Mouse (Mus musculus): ENCODE measurements around the gene Gm19410.

Gene Gm19410

DNA sequence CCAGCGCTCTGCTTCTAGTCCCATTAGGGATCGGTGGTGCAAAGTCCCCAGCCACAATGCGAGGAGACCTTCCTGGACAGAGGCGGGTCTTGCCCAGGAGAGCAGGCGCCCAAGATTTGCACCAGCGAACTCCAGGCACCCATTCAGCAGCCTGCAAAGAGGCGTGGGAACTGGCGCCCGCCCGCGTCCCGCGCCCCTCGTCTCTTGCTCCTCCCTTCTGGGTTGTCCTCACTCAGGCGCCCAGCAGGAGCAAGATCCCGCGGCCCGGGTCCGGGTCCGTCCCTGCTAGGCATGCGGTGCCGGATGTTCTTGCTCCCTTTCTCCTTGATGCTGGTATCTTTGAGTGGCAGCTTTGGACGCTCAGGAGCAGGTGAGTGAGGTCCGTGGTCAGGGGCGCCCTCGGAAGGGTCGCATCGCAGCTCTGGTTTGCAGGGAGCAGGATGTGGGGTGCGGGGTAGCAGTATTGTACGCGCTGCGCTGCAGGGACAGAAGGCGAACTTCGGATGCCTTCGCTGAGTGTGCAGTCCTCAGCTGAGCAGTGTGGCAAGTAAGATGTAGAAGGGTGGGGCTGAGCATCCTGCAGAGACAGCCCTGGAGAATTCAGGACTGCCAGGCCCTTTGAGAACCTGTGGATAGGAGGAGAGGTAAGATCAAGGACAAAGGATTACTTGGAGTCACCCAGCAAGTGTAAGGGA lies at the start of gene Gm19410:
Gene Gm19410 (plus strand): TSS at position 292 of the 695 bp plus-strand sequence.
- DNase-seq (ENCODE audit: low read depth, low spot score): no peak
- H3K36me3 ChIP-seq (ENCODE audit: control insufficient read depth, insufficient read depth, low read length, poor library complexity, severe bottlenecking): no peaks in the 10 kb centered on the region
- no peaks in the 10 kb centered on the region for H3K27me3 ChIP-seq (ENCODE audit: control insufficient read depth, insufficient read depth, low read length, poor library complexity, severe bottlenecking)

GRCm38 (mm10) chr8:35730776-35731175 lies 34.8 kb upstream of the Gm19410 start:
- DNase-seq (ENCODE audit: low read depth, low spot score): no peak
- Histone ChIP-seq H3K27me3 (ENCODE audit: control insufficient read depth, insufficient read depth, low read length, poor library complexity, severe bottlenecking) (no peaks in the 10 kb centered on the region), H3K36me3 (ENCODE audit: control insufficient read depth, insufficient read depth, low read length, poor library complexity, severe bottlenecking) (no peaks in the 10 kb centered on the region)

DNA sequence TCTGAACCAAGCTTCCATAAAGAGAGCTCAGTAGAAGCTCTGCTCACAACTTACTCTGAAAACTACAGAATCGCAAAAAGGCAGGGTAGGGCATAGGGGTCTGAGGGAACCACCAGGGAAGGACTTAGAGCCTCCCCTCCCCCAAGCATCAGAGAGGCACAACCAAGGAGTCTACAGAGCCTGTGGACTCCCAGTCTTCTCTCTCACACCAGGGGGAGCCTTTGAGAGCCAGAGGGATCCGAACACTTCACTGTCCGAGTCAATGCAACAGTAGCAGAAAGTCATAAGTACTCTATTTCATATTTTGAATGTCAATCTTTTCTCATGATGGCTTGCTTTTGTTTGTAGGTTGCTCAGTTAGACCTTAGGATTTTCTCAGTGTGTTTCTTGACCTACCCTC lies 30.2 kb upstream of the Gm19410 start:
- Histone ChIP-seq H3K36me3 (ENCODE audit: control insufficient read depth, insufficient read depth, low read length, poor library complexity, severe bottlenecking) (no peaks in the 10 kb centered on the region), H3K27me3 (ENCODE audit: control insufficient read depth, insufficient read depth, low read length, poor library complexity, severe bottlenecking) (no peaks in the 10 kb centered on the region)
- DNase-seq (ENCODE audit: low read depth, low spot score): no peak

DNA sequence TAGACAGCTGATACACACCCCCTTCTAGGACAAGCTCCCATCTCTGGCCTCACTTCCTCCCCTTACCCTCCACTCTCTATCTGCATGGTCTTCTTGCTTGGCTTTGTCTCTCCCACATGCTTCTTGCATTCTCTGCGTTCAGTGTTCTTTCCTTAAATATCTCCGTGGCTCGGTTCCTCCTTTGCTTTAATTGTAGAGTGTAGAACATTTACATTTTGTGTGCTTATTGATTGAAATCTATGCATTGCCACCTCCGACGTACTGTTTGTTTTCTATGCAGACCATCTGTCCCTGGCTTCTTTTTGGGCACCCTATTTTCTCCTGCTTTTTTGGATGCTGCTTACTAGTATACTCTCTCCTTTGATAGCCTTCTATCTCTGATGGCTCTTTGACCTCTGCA lies 9.4 kb upstream of the Gm19410 start:
- DNase-seq (ENCODE audit: low read depth, low spot score): no peak
- Histone ChIP-seq H3K27me3 (ENCODE audit: control insufficient read depth, insufficient read depth, low read length, poor library complexity, severe bottlenecking) (no peaks in the 10 kb centered on the region), H3K36me3 (ENCODE audit: control insufficient read depth, insufficient read depth, low read length, poor library complexity, severe bottlenecking) (no peaks in the 10 kb centered on the region)

GRCm38 (mm10) chr8:35765020-35765419 lies 570 bp upstream of the Gm19410 start:
- H3K36me3 ChIP-seq (ENCODE audit: control insufficient read depth, insufficient read depth, low read length, poor library complexity, severe bottlenecking): no peaks in the 10 kb centered on the region
- DNase-seq (ENCODE audit: low read depth, low spot score): no peak
- no peaks in the 10 kb centered on the region for H3K27me3 ChIP-seq (ENCODE audit: control insufficient read depth, insufficient read depth, low read length, poor library complexity, severe bottlenecking)

DNA sequence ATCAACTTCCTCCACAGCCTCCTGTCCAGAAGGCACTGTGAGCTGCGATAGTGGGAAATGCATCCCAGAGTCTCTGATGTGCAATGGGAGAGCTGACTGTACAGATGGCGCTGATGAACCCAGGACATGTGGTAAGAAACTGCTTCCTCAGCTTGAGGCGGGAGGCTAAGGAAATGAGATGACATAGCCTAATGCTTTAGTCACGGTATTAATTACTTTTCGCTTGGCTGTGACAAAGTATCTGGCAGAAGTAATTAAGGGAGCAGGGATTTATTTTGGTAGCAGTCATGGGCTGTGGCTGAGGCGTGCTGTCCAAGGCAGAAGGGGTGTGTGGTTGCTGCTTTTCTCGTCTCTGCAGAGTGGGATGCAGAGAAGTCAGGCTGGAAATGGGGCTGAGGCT lies 7.9 kb downstream of the Gm19410 start:
- Histone ChIP-seq H3K27me3 (ENCODE audit: control insufficient read depth, insufficient read depth, low read length, poor library complexity, severe bottlenecking) (no peaks in the 10 kb centered on the region), H3K36me3 (ENCODE audit: control insufficient read depth, insufficient read depth, low read length, poor library complexity, severe bottlenecking) (no peaks in the 10 kb centered on the region)
- DNase-seq (ENCODE audit: low read depth, low spot score): no peak

Measured in splenic B cell, adult 2 months (primary cell).